Mouse (Mus musculus) E14TG2a.4 (cell line): ENCODE data around the gene Ndufa7.
"Not testable (repeated sequence)": the region's sequence is repeated elsewhere in the genome, so short reads cannot be mapped to it uniquely, and the experiment has no call there.

Experiments used
- H3K27me3 ChIP-seq: 2 replicates; pipeline ENCODE4 v1.6.1; 2014; ENCODE audit warnings: low read length, control low read depth; ENCODE audit not compliant: insufficient read depth
- H3K36me3 ChIP-seq: 2 replicates; pipeline ENCODE4 v1.6.1; 2014; ENCODE audit warnings: low read length, control low read depth; ENCODE audit not compliant: insufficient read depth
- H3K4me1 ChIP-seq: replicated peaks from 2 replicates; pipeline ENCODE4 v1.6.1; 2014; ENCODE audit warnings: low read depth, low read length, control low read depth
- H3K4me3 ChIP-seq: replicated peaks from 2 replicates; pipeline ENCODE4 v1.5.1; 2014; ENCODE audit warnings: mild to moderate bottlenecking, low read length
- H3K9me3 ChIP-seq: 2 replicates; pipeline ENCODE4 v1.6.1; 2014; ENCODE audit warnings: low read length, control low read depth
- CTCF ChIP-seq: conservative IDR thresholded peaks from 2 replicates; pipeline ENCODE4 v1.5.1; 2014; ENCODE audit warnings: low read length
- NANOG ChIP-seq: IDR thresholded peaks from 2 replicates; pipeline ENCODE4 v1.6.1; 2014; ENCODE audit warnings: borderline replicate concordance, low read length, mixed read lengths
- POU5F1 ChIP-seq: IDR thresholded peaks from 2 replicates; pipeline ENCODE4 v1.6.1; 2014; ENCODE audit warnings: low read length, borderline replicate concordance

Gene Ndufa7

GRCm38 (mm10) chr17:33829561-33829960, 5.2 kb downstream of the Ndufa7 start:
- TF ChIP-seq NANOG (no peak), CTCF (no peak), POU5F1 (no peak)
- no peak overlapping the region for H3K4me3 ChIP-seq
- no peaks in the 10 kb centered on the region for H3K27me3 ChIP-seq
- H3K4me1 ChIP-seq: peaks cover 52% of the 10 kb centered on the region
- H3K9me3 ChIP-seq: no peaks in the 10 kb centered on the region
- H3K36me3 ChIP-seq: peaks cover 91% of the 10 kb centered on the region

DNA sequence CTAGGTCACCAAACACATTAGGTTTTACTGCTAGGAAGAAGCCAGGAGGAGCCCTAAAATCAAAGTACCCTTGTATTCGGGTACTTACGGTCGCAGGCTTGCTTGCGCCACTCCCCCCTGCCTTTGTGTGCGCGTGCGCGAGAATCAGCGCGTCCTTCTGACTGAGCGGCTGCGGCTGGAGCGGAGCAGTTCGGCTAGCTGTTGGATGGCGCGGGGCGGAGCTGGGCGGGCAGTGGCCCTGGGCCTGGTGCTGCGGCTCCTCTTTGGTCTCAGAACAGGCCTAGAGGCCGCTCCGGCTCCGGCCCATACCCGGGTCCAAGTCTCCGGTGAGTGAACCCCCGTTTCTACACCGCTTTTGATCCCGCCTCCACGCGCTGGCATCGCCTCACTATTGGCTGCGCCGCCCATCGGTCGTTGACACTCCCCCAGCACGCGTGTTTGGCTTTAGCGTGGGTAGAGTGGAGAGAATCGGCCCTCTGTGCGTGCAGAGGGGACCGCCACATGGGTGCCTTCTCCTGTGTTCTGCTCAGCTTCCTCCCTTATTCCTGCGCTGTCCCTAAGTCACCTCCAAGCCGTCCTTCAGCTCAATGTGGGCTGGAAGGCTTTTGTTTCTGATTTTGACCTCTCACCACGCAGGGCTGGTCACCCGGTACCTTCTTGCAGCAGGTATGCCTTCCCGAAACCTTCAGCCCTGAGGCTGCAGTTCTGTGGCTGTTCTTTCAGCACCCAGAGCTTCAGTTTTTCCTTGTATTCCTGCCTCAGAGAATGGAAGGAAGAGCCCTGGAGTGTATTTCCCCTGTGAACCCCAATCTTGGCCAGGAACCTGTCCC, 18.8 kb downstream of the Ndufa7 start, which contains the start of gene Cd320:
TSS of gene Cd320 (plus strand) at position 126 of the 830 bp plus-strand sequence.
- peaks cover 58% of the 10 kb centered on the region for H3K4me1 ChIP-seq
- TF ChIP-seq NANOG (no peak), POU5F1 (no peak), CTCF (no peak)
- peaks cover 55% of the 10 kb centered on the region for H3K36me3 ChIP-seq
- H3K27me3 ChIP-seq: no peaks in the 10 kb centered on the region
- peak within 1 kb of the TSS; percentile 98 for H3K4me3 ChIP-seq
- no peaks in the 10 kb centered on the region for H3K9me3 ChIP-seq

DNA sequence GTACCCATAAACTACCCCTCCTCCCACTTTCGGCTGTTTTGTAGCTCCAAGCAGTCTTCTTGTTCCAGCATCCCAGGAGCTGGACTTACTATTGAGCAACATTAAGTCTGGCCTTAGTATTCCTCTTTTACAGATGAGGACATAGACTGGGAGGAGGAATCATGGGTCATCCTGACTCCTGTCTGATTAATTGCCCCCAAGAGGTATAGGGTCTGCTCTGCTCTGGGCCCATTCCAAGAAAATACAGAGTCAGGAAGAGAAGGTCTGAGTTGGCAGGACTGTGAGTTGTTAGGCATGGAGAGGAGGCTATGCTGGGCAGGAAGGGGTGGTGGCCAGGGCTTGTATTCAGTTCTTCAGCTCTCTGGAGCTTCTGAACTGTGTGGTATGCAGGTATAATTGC, 19.8 kb downstream of the Ndufa7 start:
- Histone ChIP-seq H3K36me3 (peaks cover 55% of the 10 kb centered on the region), H3K4me3 (peak overlapping the region; percentile 98)

GRCm38 (mm10) chr17:33848139-33848538, 23.8 kb downstream of the Ndufa7 start:
- H3K36me3 ChIP-seq: peaks cover 49% of the 10 kb centered on the region
- H3K27me3 ChIP-seq: no peaks in the 10 kb centered on the region
- TF ChIP-seq CTCF (no peak), POU5F1 (no peak), NANOG (no peak)
- H3K9me3 ChIP-seq: no peaks in the 10 kb centered on the region
- H3K4me1 ChIP-seq: peaks cover 37% of the 10 kb centered on the region
- no peak overlapping the region for H3K4me3 ChIP-seq

More for the DNA sequence above, 19.8 kb downstream of the Ndufa7 start:
- no peak for TF ChIP-seq POU5F1
- TF ChIP-seq CTCF: no peak
- TF ChIP-seq NANOG: no peak
- H3K4me1 ChIP-seq: peaks cover 51% of the 10 kb centered on the region
- no peaks in the 10 kb centered on the region for H3K27me3 ChIP-seq
- H3K9me3 ChIP-seq: no peaks in the 10 kb centered on the region

DNA sequence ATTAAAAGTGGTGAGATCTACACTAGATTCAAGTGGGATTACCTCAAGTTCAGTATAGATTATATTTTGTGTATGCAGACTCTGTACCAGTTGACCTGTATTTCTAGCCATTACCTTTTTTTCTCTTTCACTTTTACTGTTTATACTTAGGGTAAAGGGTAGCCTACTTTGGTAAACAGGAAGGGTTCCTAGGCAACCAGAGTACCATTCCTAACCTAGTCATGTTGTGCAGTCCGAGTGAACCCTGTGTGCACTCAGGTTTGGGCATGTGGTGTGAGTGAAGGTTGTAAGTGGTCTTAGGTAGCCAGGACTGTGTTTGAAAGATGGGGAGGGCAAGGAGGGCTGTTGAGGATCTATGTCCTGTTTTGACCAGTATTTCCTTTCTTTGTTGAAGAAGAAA, 27.0 kb downstream of the Ndufa7 start:
- Histone ChIP-seq H3K36me3 (peaks cover 40% of the 10 kb centered on the region), H3K4me1 (peaks cover 9% of the 10 kb centered on the region), H3K27me3 (no peaks in the 10 kb centered on the region), H3K4me3 (no peak overlapping the region), H3K9me3 (peaks cover 24% of the 10 kb centered on the region)
- TF ChIP-seq POU5F1 (no peak), CTCF (no peak), NANOG (no peak)

DNA sequence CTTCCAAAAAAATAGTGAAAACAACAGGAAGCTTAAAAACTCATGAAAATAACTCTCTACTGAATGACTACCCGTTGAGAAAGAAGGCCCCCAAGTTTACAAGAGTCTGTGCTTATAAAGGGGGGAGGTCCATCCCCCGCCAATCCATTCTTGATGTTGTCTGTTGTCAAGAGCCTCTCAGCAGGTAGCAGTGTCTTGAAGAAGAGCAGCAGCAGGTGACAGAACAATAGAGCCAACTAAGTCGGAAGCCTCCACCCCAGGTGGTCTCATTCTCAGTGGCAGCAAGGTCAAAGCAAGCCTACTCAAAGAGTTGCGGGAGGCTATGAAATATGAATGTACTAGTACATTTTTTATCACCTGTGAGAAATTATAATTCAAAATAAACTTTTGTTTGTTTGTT, 33.4 kb downstream of the Ndufa7 start:
- peaks cover 60% of the 10 kb centered on the region for H3K9me3 ChIP-seq
- H3K27me3 ChIP-seq: no peaks in the 10 kb centered on the region
- H3K36me3 ChIP-seq: 0 out of 2 replicates have a peak, but pooled peaks cover 5% of the 10 kb centered on the region
- 0 out of 2 replicates have a peak, but pooled peaks cover 3% of the 10 kb centered on the region for H3K4me1 ChIP-seq
- H3K4me3 ChIP-seq: no peak overlapping the region
- peak; percentile 40; the same call in 1 of the 2 replicates for TF ChIP-seq NANOG
- no peak for TF ChIP-seq CTCF

DNA sequence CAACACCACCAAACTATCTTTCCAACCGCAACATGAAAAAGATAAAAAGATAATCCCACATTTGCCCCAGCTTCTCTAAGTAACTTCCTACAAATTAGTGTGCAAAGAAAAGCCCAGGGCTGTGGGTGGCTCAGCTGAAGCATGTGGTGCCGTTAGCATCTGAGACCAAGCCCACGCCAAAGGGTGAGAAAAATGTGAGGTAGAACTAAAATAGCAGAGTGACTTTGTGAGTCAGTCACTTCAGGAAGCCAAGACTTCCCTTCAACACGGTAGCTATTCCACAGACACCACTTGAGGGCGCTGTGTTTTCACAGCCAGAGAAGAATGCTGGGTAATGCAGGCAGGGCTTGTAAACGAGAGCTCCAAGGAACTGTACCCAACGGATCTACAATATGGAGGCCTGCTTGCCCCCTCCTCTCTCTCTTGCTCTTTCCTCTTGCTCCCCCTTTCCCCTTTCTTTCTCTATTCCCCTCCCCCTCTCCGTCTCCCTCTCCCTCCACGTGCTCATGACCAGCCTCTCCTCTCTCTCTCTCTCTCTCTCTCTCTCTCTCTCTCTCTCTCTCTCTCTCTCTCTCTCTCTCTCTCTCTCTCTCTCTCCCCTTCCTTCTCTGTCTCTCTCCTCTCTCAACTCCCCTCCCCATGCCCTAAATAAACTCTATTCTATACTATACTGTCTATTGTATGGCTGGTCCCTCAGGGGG, 41.1 kb downstream of the Ndufa7 start:
- TF ChIP-seq CTCF (peak; percentile 78), POU5F1 (no peak)
- H3K4me3 ChIP-seq: no peak overlapping the region
- H3K4me1 ChIP-seq: peaks cover 19% of the 10 kb centered on the region
- H3K36me3 ChIP-seq: no peaks in the 10 kb centered on the region
- no peaks in the 10 kb centered on the region for H3K27me3 ChIP-seq
- no peaks in the 10 kb centered on the region for H3K9me3 ChIP-seq

- peak within 1 kb of the TSS; percentile 23; the same call in 1 of the 2 replicates for H3K4me3 ChIP-seq
- H3K36me3 ChIP-seq: peaks cover 36% of the 10 kb centered on the region
- H3K9me3 ChIP-seq: not testable (repeated sequence)
Observed at GRCm38 (mm10) chr17:33873537-33873936, 49.2 kb downstream of the Ndufa7 start, which contains the start of gene Gm7029. Gm7029 (plus strand) TSS chr17:33873837.

More at GRCm38 (mm10) chr17:33873537-33873936, 49.2 kb downstream of the Ndufa7 start, which contains the start of gene Gm7029:
- H3K27me3 ChIP-seq: not testable (repeated sequence)
- peaks cover 20% of the 10 kb centered on the region for H3K4me1 ChIP-seq
